Mouse (Mus musculus) ES-Bruce4 (cell line): ENCODE results near the gene Txndc15.

Experiments
- CTCF ChIP-seq: IDR thresholded peaks from one replicate; pipeline ENCODE4 v1.8.1; 2011; ENCODE audit warnings: low read depth, low read length
- EP300 ChIP-seq: IDR thresholded peaks from 2 replicates; pipeline ENCODE4 v1.6.1; 2011; ENCODE audit warnings: low read depth, low read length; ENCODE audit not compliant: insufficient read depth
- POLR2A ChIP-seq: IDR thresholded peaks from one replicate; pipeline ENCODE4 v1.8.1; 2011; ENCODE audit warnings: low read length; ENCODE audit not compliant: insufficient read depth

GRCm38 (mm10) chr13:55668550-55668949 lies 45.9 kb upstream of the Txndc15 start:
- TF ChIP-seq CTCF, result peak; percentile 69
- TF ChIP-seq EP300, result no peak
- no peak for TF ChIP-seq POLR2A
